Mouse (Mus musculus) midbrain, embryonic 12.5 days (tissue): ENCODE data around the gene Blcap. TPM values are rescaled to one million over a fixed set of nuclear protein-coding genes. Genes with fewer than 3 reads are reported as not detected.

Experiments
- ATAC-seq: fragments of 200-750 bp; cut with Nextera tagmentation; 2 replicates; pipeline ENCODE4 v1.8.0; 2017; ENCODE audit warnings: low read depth, moderate TSS enrichment, moderate library complexity; ENCODE audit not compliant: low FRiP score
- H3K27ac ChIP-seq: fragments of 300-500 bp; sonication (generic); replicated peaks from 2 replicates; pipeline ENCODE4 v1.5.1; 2016; ENCODE audit warnings: mild to moderate bottlenecking
- H3K27me3 ChIP-seq: fragments of 300-500 bp; sonication (generic); 2 replicates; pipeline ENCODE4 v1.6.1; 2016; ENCODE audit warnings: mild to moderate bottlenecking
- H3K36me3 ChIP-seq: fragments of 300-500 bp; sonication (generic); 2 replicates; pipeline ENCODE4 v1.6.1; 2016
- H3K4me1 ChIP-seq: fragments of 300-500 bp; sonication (generic); 2 replicates; pipeline ENCODE4 v1.6.1; 2016
- H3K4me2 ChIP-seq: fragments of 300-500 bp; sonication (generic); replicated peaks from 2 replicates; pipeline ENCODE4 v1.6.1; 2016; ENCODE audit warnings: mild to moderate bottlenecking, moderate library complexity
- H3K4me3 ChIP-seq: fragments of 300-500 bp; sonication (generic); 2 replicates; pipeline ENCODE4 v1.5.1; 2016; ENCODE audit warnings: mild to moderate bottlenecking
- H3K9ac ChIP-seq: fragments of 300-500 bp; sonication (generic); replicated peaks from 2 replicates; pipeline ENCODE4 v1.6.1; 2016; ENCODE audit warnings: mild to moderate bottlenecking, moderate library complexity
- H3K9me3 ChIP-seq: fragments of 300-500 bp; sonication (generic); 2 replicates; pipeline ENCODE4 v1.6.1; 2016; ENCODE audit warnings: mild to moderate bottlenecking
- WGBS: fragments of 180-500 bp; shearing (Covaris S2); methylation state at CpG from one replicate; pipeline ENCODE4 v1.1.7; 2016; 5-methylcytosine and 5-hydroxymethylcytosine counted together
- polyA plus RNA-seq: library from polyadenylated mRNA; unstranded; fragments of >200 nt; fragmentation: Nextera tagmentation; extraction: Ambion mirVana; gene quantifications from 2 replicates; pipeline ENCODE4 v1.2.1, GENCODE M21; 2016

The Blcap gene
- polyA plus RNA-seq, 1 experiment from 2014 or later: 132 TPM

GRCm38 (mm10) chr2:157537118-157537517 lies 34.0 kb downstream of the Blcap start:
- no peaks in the 10 kb centered on the region for H3K36me3 ChIP-seq
- H3K4me3 ChIP-seq: no peak overlapping the region
- peak overlapping the region; percentile 54 for H3K27ac ChIP-seq
- H3K4me1 ChIP-seq: peaks cover 59% of the 10 kb centered on the region
- 23% methylated on average over 7 of the region's 7 CpGs for WGBS
- ATAC-seq: no peak
- H3K9me3 ChIP-seq: no peaks in the 10 kb centered on the region
- no peak overlapping the region for H3K9ac ChIP-seq
- H3K27me3 ChIP-seq: peaks cover 51% of the 10 kb centered on the region
- no peak overlapping the region for H3K4me2 ChIP-seq

DNA sequence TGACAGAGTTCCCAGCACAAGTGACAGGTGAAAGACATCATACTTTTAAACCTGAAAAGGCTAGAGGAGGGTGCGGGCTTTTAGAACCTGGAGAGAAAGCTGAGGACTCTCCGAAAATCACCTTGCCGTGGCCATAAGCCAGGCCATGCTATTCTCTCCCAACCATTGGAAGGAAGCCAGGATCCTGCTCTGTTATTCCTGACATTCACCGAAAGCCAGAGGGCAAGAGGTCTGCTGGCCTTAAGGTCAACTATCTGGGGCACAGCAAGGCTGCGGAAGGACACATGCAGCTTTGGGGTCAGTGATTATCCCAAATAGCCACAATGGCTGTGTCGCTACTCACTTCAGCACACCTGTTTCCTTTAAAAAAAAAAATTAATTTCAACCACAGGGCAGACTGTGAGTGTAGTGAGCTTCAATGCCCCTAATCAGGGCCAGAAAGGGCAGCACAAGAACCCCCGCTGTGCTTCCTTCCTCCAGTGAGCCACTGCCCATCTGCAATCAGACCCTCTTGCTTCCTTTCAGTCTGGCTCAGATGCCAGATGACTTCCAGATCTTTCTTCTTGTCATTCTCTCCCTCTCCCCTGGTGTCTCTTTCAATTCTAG lies 34.5 kb downstream of the Blcap start:
- ATAC-seq: no peak
- 53% methylated on average over 7 of the region's 7 CpGs for WGBS
- H3K36me3 ChIP-seq: no peaks in the 10 kb centered on the region
- no peak overlapping the region for H3K4me2 ChIP-seq
- no peak overlapping the region for H3K9ac ChIP-seq
- no peak overlapping the region for H3K4me3 ChIP-seq
- H3K27ac ChIP-seq: peak overlapping the region; percentile 54
- H3K4me1 ChIP-seq: peaks cover 59% of the 10 kb centered on the region
- H3K9me3 ChIP-seq: no peaks in the 10 kb centered on the region
- H3K27me3 ChIP-seq: peaks cover 51% of the 10 kb centered on the region

- Histone ChIP-seq H3K4me1 (peaks cover 58% of the 10 kb centered on the region), H3K4me2 (no peak overlapping the region), H3K27ac (no peak overlapping the region), H3K9me3 (no peaks in the 10 kb centered on the region), H3K36me3 (no peaks in the 10 kb centered on the region), H3K27me3 (peaks cover 53% of the 10 kb centered on the region), H3K9ac (no peak overlapping the region), H3K4me3 (no peak overlapping the region)
- whole genome bisulfite sequencing: 47% methylated on average over 4 of the region's 4 CpGs
- no peak for ATAC-seq
Observed at GRCm38 (mm10) chr2:157534163-157534562, 36.9 kb downstream of the Blcap start.

- Histone ChIP-seq H3K27me3 (peaks cover 42% of the 10 kb centered on the region), H3K9me3 (no peaks in the 10 kb centered on the region), H3K27ac (peak overlapping the region; percentile 75), H3K36me3 (no peaks in the 10 kb centered on the region), H3K9ac (no peak overlapping the region), H3K4me2 (no peak overlapping the region), H3K4me3 (no peak overlapping the region), H3K4me1 (peaks cover 48% of the 10 kb centered on the region)
- WGBS: 48% methylated on average over 8 of the region's 8 CpGs
- no peak for ATAC-seq
Observed at GRCm38 (mm10) chr2:157531681-157532426, 39.2 kb downstream of the Blcap start.

DNA sequence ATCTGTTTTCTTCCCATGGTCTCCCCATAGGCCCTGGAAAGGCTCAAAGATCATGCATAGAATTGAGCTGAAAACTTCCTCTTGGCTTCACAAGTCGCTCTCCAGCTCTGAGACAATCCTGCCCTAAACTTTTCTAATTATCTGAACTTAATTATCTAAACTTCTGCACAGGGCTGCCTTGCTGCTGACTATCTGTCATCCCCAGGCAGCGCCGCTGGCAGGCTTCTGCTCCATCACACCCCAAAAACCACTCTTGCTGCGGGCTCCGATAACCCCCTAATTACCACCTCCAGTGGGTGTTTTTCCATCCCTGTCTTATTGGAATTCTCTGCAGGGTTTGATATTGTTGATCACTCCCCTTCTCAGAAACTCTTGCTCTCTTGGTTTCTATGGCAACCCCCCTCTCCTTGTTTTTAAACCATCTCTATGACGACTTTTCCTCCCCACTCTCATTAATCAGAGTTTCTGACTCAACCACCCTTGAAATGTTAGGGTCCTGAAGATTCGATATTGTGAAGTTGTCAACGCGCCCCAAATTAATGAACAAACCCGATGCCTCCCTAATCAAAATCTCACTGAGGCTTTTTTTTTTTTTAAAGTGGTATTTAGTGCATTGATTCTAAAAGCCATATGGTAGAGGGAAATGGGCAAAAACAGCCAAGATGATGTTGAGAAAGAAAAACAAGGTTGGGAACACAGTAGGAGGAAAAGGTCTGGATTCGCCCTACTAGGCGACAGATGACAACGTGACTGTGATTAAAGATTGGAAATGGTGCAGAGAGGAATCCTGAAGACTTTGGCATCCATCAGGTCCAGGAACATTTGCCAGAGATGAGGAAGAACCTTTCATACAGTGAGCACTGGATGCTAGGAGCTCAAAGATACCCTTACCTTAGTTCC lies 40.8 kb downstream of the Blcap start:
- no peak for ATAC-seq
- Histone ChIP-seq H3K27ac (peak overlapping the region; percentile 75), H3K9me3 (no peaks in the 10 kb centered on the region), H3K4me3 (no peak overlapping the region), H3K4me2 (no peak overlapping the region), H3K36me3 (no peaks in the 10 kb centered on the region), H3K4me1 (peaks cover 50% of the 10 kb centered on the region), H3K27me3 (peaks cover 39% of the 10 kb centered on the region), H3K9ac (no peak overlapping the region)
- 66% methylated on average over 13 of the region's 13 CpGs for WGBS

GRCm38 (mm10) chr2:157522556-157522955 lies 48.5 kb downstream of the Blcap start:
- Histone ChIP-seq H3K9ac (no peak overlapping the region), H3K9me3 (no peaks in the 10 kb centered on the region), H3K27me3 (peaks cover 30% of the 10 kb centered on the region), H3K4me3 (no peak overlapping the region), H3K27ac (peak overlapping the region; percentile 2; the same call in 1 of the 2 replicates), H3K4me2 (no peak overlapping the region), H3K36me3 (no peaks in the 10 kb centered on the region), H3K4me1 (peaks cover 61% of the 10 kb centered on the region)
- ATAC-seq: peak; percentile 76
- 24% methylated on average over 3 of the region's 3 CpGs for WGBS

DNA sequence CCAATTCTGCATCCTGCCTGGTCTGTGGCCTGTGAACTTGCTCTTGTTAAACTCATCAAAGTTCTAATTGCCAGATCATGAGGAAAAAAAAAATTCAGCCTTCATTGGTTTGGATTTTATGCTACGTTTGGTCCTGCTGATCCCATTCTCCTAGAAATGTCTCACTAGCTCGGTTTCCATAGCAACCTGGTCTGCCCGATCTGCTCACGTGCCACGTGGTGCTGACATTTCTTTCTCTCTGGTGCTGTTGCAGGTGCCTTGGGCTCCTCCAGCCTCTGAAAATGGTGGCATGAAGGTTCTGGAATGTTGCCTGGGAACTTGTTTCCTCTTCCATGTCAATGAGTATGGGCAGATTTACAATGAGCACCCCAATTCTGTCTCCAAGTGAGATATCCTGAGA lies 50.6 kb downstream of the Blcap start:
- peaks cover 16% of the 10 kb centered on the region for H3K27me3 ChIP-seq
- H3K4me1 ChIP-seq: peaks cover 55% of the 10 kb centered on the region
- peak overlapping the region; percentile 46 for H3K27ac ChIP-seq
- H3K4me2 ChIP-seq: no peak overlapping the region
- H3K9ac ChIP-seq: no peak overlapping the region
- H3K36me3 ChIP-seq: no peaks in the 10 kb centered on the region
- no peak overlapping the region for H3K4me3 ChIP-seq
- ATAC-seq: 0 out of 2 replicates have a peak, but pooled peaks have one; percentile 10
- WGBS: 9% methylated on average over 5 of the region's 5 CpGs
- H3K9me3 ChIP-seq: no peaks in the 10 kb centered on the region

GRCm38 (mm10) chr2:157519452-157519851 lies 51.6 kb downstream of the Blcap start:
- H3K9me3 ChIP-seq: no peaks in the 10 kb centered on the region
- H3K36me3 ChIP-seq: no peaks in the 10 kb centered on the region
- ATAC-seq: no peak
- peaks cover 57% of the 10 kb centered on the region for H3K4me1 ChIP-seq
- no peak overlapping the region for H3K4me3 ChIP-seq
- H3K27ac ChIP-seq: no peak overlapping the region
- 57% methylated on average over 6 of the region's 6 CpGs for WGBS
- no peak overlapping the region for H3K9ac ChIP-seq
- H3K27me3 ChIP-seq: peaks cover 18% of the 10 kb centered on the region
- H3K4me2 ChIP-seq: no peak overlapping the region

DNA sequence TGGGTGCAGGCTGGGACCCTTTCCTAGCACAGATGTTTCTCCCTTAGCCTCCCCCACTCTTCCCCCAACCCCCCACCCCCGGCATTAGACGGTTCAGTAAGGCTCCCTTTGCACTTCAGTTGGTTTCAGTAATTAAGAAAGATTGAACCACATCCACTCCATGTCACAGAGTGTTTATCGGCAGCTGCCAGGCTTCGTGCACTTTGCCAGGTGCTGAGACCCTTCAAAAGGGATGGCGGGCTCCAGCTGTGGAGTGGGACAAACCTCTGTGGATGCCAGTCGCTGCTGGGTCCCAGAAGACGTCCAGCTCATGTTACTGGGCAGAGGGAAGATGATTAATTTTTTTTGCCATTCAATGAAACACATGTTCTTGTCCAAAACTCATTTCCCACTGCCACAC lies 52.6 kb downstream of the Blcap start:
- Histone ChIP-seq H3K4me2 (no peak overlapping the region; the same call in 1 of the 2 replicates), H3K36me3 (no peaks in the 10 kb centered on the region), H3K27ac (0 out of 2 replicates have a peak overlapping the region, but pooled peaks have one; percentile 25), H3K4me1 (peaks cover 65% of the 10 kb centered on the region), H3K9ac (no peak overlapping the region), H3K4me3 (no peak overlapping the region), H3K9me3 (no peaks in the 10 kb centered on the region), H3K27me3 (peaks cover 18% of the 10 kb centered on the region)
- 51% methylated on average over 7 of the region's 7 CpGs for WGBS
- ATAC-seq: no peak

DNA sequence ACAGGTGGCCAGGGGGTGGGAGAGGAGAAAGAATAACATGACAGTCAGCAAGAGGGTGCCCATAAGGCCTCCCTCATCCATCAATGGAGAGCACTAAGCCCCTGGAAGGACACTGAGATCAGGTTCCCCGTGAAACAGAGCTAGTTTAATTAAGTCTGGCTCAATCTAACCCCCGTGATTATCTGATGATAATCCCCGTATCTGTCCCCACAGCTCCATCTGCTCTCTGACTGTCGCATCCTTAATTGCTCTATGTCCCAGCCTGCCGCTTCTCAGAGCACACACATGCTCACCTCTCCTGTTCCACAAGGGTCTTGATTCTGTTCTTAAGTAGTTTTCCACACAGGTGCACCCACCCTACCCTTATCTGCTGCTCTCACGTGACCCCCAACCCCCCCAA lies 53.5 kb downstream of the Blcap start:
- Histone ChIP-seq H3K9me3 (no peaks in the 10 kb centered on the region), H3K36me3 (no peaks in the 10 kb centered on the region), H3K9ac (no peak overlapping the region), H3K4me3 (no peak overlapping the region), H3K4me2 (no peak overlapping the region), H3K4me1 (peaks cover 61% of the 10 kb centered on the region), H3K27me3 (peaks cover 23% of the 10 kb centered on the region), H3K27ac (0 out of 2 replicates have a peak overlapping the region, but pooled peaks have one; percentile 25)
- WGBS: 33% methylated on average over 6 of the region's 6 CpGs
- ATAC-seq: no peak

DNA sequence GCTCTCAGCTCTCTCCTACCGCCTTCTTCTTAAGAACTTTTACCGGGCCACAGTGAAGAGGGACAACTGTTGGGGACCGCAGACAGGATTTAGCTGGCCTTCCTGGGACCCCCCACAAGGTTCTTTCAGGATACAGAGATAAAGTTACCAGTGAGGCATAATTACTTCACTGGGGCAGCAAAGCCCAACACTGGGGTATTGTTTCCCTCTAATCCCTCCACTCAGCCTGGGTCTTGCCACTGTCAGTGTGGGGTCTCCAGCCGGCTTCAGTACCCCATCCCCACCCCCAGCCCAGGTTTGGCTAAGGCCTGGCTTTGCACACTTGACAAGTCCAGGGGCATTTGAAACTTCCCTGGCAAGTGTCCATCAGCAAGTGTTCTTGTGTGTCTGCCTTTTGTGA lies 56.7 kb downstream of the Blcap start:
- Histone ChIP-seq H3K4me3 (no peak overlapping the region), H3K27ac (peak overlapping the region; percentile 57), H3K36me3 (no peaks in the 10 kb centered on the region), H3K9me3 (no peaks in the 10 kb centered on the region), H3K9ac (0 out of 2 replicates have a peak overlapping the region, but pooled peaks have one; percentile 15), H3K27me3 (peaks cover 31% of the 10 kb centered on the region), H3K4me1 (peaks cover 44% of the 10 kb centered on the region), H3K4me2 (no peak overlapping the region)
- peak; percentile 77 for ATAC-seq
- 3% methylated on average over 4 of the region's 4 CpGs for WGBS
